Comparison of ENCODE assay signal across 13 mouse cellular contexts in genomic region chr1:89509763-89510340, GRCm38 (mm10). TPM values are rescaled to one million over a fixed set of nuclear protein-coding genes. Genes with fewer than 3 reads are reported as not detected.
DNase-seq lines count a peak whose midpoint lies in the region; ATAC-seq and TF ChIP-seq lines count a peak whose summit lies in the region.
"Had no signal": no experiment of that assay in that cellular context is flagged by ENCODE, and none has a peak within 500 bp of the region (broad histone marks: within the 10 kb centered on the region; RNA-seq: fewer than 3 reads in every experiment).

No protein-coding gene starts in this region.

- H3K4me3 ChIP-seq in limb, embryonic 13.5 days = no peak overlapping the region
- H3K4me3 ChIP-seq in limb, embryonic 10.5 days = no peak overlapping the region
- no peak overlapping the region for H3K4me3 ChIP-seq in forebrain, embryonic 10.5 days
- H3K4me3 ChIP-seq in hindbrain, postnatal 0 days (ENCODE audit: low read length) = no peak overlapping the region
- H3K4me3 ChIP-seq in myocyte = no peak overlapping the region
- H3K4me3 ChIP-seq: heart, embryonic 15.5 days had no signal

- 32% methylated on average over 8 of the region's 8 CpGs for WGBS in limb, embryonic 13.5 days
- 24% methylated on average over 8 of the region's 8 CpGs for WGBS in limb, embryonic 10.5 days
- WGBS in forebrain, embryonic 10.5 days = 21% methylated on average over 8 of the region's 8 CpGs
- 38% methylated on average over 8 of the region's 8 CpGs for WGBS in hindbrain, postnatal 0 days

- H3K27me3 ChIP-seq in limb, embryonic 13.5 days = no peaks in the 10 kb centered on the region
- H3K27me3 ChIP-seq in limb, embryonic 10.5 days (ENCODE audit: low read depth, poor library complexity, severe bottlenecking) = no peaks in the 10 kb centered on the region
- H3K27me3 ChIP-seq in forebrain, embryonic 10.5 days (ENCODE audit: poor library complexity, severe bottlenecking) = peaks cover 48% of the 10 kb centered on the region
- no peaks in the 10 kb centered on the region for H3K27me3 ChIP-seq in hindbrain, postnatal 0 days (ENCODE audit: insufficient read depth, low read length)
- H3K27me3 ChIP-seq in myocyte (ENCODE audit: control insufficient read depth, insufficient read depth, insufficient read length) = no peaks in the 10 kb centered on the region
- H3K27me3 ChIP-seq: heart, embryonic 15.5 days had no signal

- no peak overlapping the region for H3K9ac ChIP-seq in limb, embryonic 13.5 days
- H3K9ac ChIP-seq in hindbrain, postnatal 0 days (replicated peaks; ENCODE audit: low read length) = no peak overlapping the region
- H3K9ac ChIP-seq: heart, embryonic 15.5 days had no signal

- peaks cover 84% of the 10 kb centered on the region for H3K79me2 ChIP-seq in myocyte (ENCODE audit: control insufficient read depth, insufficient read depth)

- no peak for TF ChIP-seq CTCF in hindbrain, postnatal 0 days (IDR thresholded peaks at IDR 0.05; ENCODE audit: low read depth)

- no peak for DNase-seq in limb, embryonic 10.5 days (ENCODE audit: low spot score)
- DNase-seq in forebrain, embryonic 10.5 days (ENCODE audit: extremely low spot score, low spot score) = no peak
- no peak for DNase-seq in hindbrain, postnatal 0 days (ENCODE audit: low spot score)
- no peak for DNase-seq in spleen, postnatal 14 days (ENCODE audit: low spot score in 2 of 2)
- no peak for DNase-seq in right cerebral cortex, postnatal 14 days
- DNase-seq: cerebellum, adult 8-10 months; kidney, adult 2 months; lung, postnatal 4 days; spleen, adult 18-20 months; thymus, postnatal 14 days had no signal

- no peak overlapping the region for H3K4me2 ChIP-seq in limb, embryonic 13.5 days (replicated peaks)
- no peak overlapping the region for H3K4me2 ChIP-seq in hindbrain, postnatal 0 days (ENCODE audit: low read depth, low read length)
- H3K4me2 ChIP-seq in myocyte (ENCODE audit: low read depth) = peak overlapping the region; percentile 81
- H3K4me2 ChIP-seq: heart, embryonic 15.5 days had no signal

- no peak overlapping the region for H3ac ChIP-seq in myocyte (ENCODE audit: control insufficient read depth, insufficient read length)

- ATAC-seq in limb, embryonic 13.5 days (ENCODE audit: low FRiP score, low read depth) = peak; percentile 73
- peak; percentile 44; the same call in 1 of the 2 replicates for ATAC-seq in hindbrain, postnatal 0 days

- no peaks in the 10 kb centered on the region for H3K9me3 ChIP-seq in limb, embryonic 13.5 days
- H3K9me3 ChIP-seq in limb, embryonic 10.5 days (replicated peaks) = no peaks in the 10 kb centered on the region
- no peaks in the 10 kb centered on the region for H3K9me3 ChIP-seq in forebrain, embryonic 10.5 days
- no peaks in the 10 kb centered on the region for H3K9me3 ChIP-seq in hindbrain, postnatal 0 days (ENCODE audit: low read length)
- H3K9me3 ChIP-seq: heart, embryonic 15.5 days had no signal

- peak; percentile 34 for TF ChIP-seq POLR2A in myocyte (IDR thresholded peaks at IDR 0.05; ENCODE audit: insufficient read length, low read depth)

- peaks cover 46% of the 10 kb centered on the region for H3K4me1 ChIP-seq in limb, embryonic 13.5 days
- H3K4me1 ChIP-seq in limb, embryonic 10.5 days = peaks cover 49% of the 10 kb centered on the region
- peaks cover 67% of the 10 kb centered on the region for H3K4me1 ChIP-seq in forebrain, embryonic 10.5 days
- peaks cover 13% of the 10 kb centered on the region for H3K4me1 ChIP-seq in hindbrain, postnatal 0 days (ENCODE audit: insufficient read depth, low read length)

- H3K27ac ChIP-seq in limb, embryonic 13.5 days = no peak overlapping the region; the same call in 1 of the 2 replicates
- no peak overlapping the region for H3K27ac ChIP-seq in limb, embryonic 10.5 days
- peak overlapping the region; percentile 8; the same call in 1 of the 2 replicates for H3K27ac ChIP-seq in forebrain, embryonic 10.5 days
- H3K27ac ChIP-seq in hindbrain, postnatal 0 days = peak overlapping the region; percentile 34; the same call in 1 of the 2 replicates
- H3K27ac ChIP-seq: heart, embryonic 15.5 days had no signal

- no peaks in the 10 kb centered on the region for H3K36me3 ChIP-seq in limb, embryonic 13.5 days
- H3K36me3 ChIP-seq in limb, embryonic 10.5 days = no peaks in the 10 kb centered on the region
- H3K36me3 ChIP-seq in forebrain, embryonic 10.5 days (replicated peaks) = peaks cover 6% of the 10 kb centered on the region
- no peaks in the 10 kb centered on the region for H3K36me3 ChIP-seq in hindbrain, postnatal 0 days (ENCODE audit: insufficient read depth, low read length)
- no peaks in the 10 kb centered on the region for H3K36me3 ChIP-seq in myocyte (ENCODE audit: control insufficient read depth, insufficient read depth)
- H3K36me3 ChIP-seq: heart, embryonic 15.5 days had no signal

TF ChIP-seq in myocyte, 11 proteins besides CTCF, POLR2A, EP300 and RAD21:
- peak; percentile 78 to 99 (median 80) for TF ChIP-seq MYOG (IDR thresholded peaks at IDR 0.05; ENCODE audit: control insufficient read depth in 1 of 3, insufficient read depth in 1 of 3, insufficient read length in 2 of 3, low read depth in 2 of 3)
- TF ChIP-seq SRF (IDR thresholded peaks at IDR 0.05; ENCODE audit: control insufficient read depth, insufficient read length, low read depth) = no peak
- TF ChIP-seq MYOD1 (IDR thresholded peaks at IDR 0.05; ENCODE audit: control insufficient read depth in 1 of 3, insufficient read length in 2 of 3, low read depth in 2 of 3) = peak; percentile 69 to 97 (median 87)
- no peak for TF ChIP-seq E2F4 (IDR thresholded peaks at IDR 0.05; ENCODE audit: insufficient read depth)
- no peak for TF ChIP-seq MAX (IDR thresholded peaks at IDR 0.05; ENCODE audit: low read depth)
- peak; percentile 88 for TF ChIP-seq TCF12 (IDR thresholded peaks at IDR 0.05; ENCODE audit: insufficient read depth, poor library complexity, severe bottlenecking)
- TF ChIP-seq POLR2AphosphoS2 (IDR thresholded peaks at IDR 0.05; ENCODE audit: insufficient read length, low read depth) = peak; percentile 16
- TF ChIP-seq REST (IDR thresholded peaks at IDR 0.05; ENCODE audit: insufficient read depth, insufficient read length) = no peak
- no peak for TF ChIP-seq USF1 (IDR thresholded peaks at IDR 0.05; ENCODE audit: low read depth)
- peak; percentile 82 for TF ChIP-seq TCF3 (IDR thresholded peaks at IDR 0.05; ENCODE audit: insufficient read length, low read depth)
- no peak for TF ChIP-seq CEBPB (IDR thresholded peaks at IDR 0.05; ENCODE audit: insufficient read depth, poor library complexity, severe bottlenecking)

RNA-seq across cellular contexts. Expression of gene Agap1, which starts 55.2 kb away (rescaled TPM):
- polyA plus RNA-seq in limb, embryonic 13.5 days (2015; fragmentation: Nextera tagmentation; extraction: Ambion mirVana) = 13.3 and 13.8 TPM in 2 replicates
- polyA plus RNA-seq in limb, embryonic 10.5 days (2016; fragmentation: Nextera tagmentation; extraction: Ambion mirVana) = 12.2 and 14.0 TPM in 2 replicates
- polyA plus RNA-seq in forebrain, embryonic 10.5 days (2016; fragmentation: Nextera tagmentation; extraction: Ambion mirVana) = 14.3 and 14.7 TPM in 2 replicates
- 111 and 122 TPM in 2 replicates for total RNA-seq in hindbrain, postnatal 0 days (2014; rRNA removed)
- 40.0 and 41.4 TPM in 2 replicates for polyA plus RNA-seq in hindbrain, postnatal 0 days (2015; fragmentation: Nextera tagmentation; extraction: Ambion mirVana)
- 48.9 TPM for polyA plus RNA-seq in myocyte (2012; fragmentation: generic; extraction: Trizol)

Comparison
In these comparisons a context has a peak if more than half of its experiments do, and no peak if none do; other contexts are left out.
1. H3K27ac ChIP-seq: peak in forebrain, embryonic 10.5 days (single experiment) and hindbrain, postnatal 0 days (single experiment); none in limb, embryonic 13.5 days (single experiment) and limb, embryonic 10.5 days (single experiment).